Mouse (Mus musculus): ENCODE measurements around the gene Pde6h. TPM values are rescaled to one million over a fixed set of nuclear protein-coding genes. Genes with fewer than 3 reads are reported as not detected.
A peak's percentile ranks its signal among the peaks of the same experiment; 100 is the strongest.

Pde6h gene
- total and polyA plus RNA-seq, 3 experiments = 0.08 TPM; not detected in 2

GRCm38 (mm10) chr6:136922080-136922479, 1.6 kb upstream of the Pde6h start, which contains the start of gene Erp27:
Erp27 (minus strand) TSS chr6:136922180.
- H3K9ac ChIP-seq (ENCODE audit: control insufficient read depth, low read depth, low read length, poor library complexity, severe bottlenecking) = no peak within 1 kb of the TSS
- H3K27ac ChIP-seq (ENCODE audit: control insufficient read depth, low read depth, low read length) = no peak within 1 kb of the TSS
- H3K79me2 ChIP-seq (ENCODE audit: control insufficient read depth, insufficient read depth, low read length, poor library complexity) = no peaks in the 10 kb centered on the region
- H3K4me1 ChIP-seq (ENCODE audit: control insufficient read depth in 1 of 2, insufficient read depth in 2 of 2, low read length in 2 of 2) = no peaks in the 10 kb centered on the region
- H3K36me3 ChIP-seq (ENCODE audit: control insufficient read depth in 1 of 2, insufficient read depth in 2 of 2, low read length in 2 of 2) = peaks cover 0 to 3% of the 10 kb centered on the region in 2 experiments; a peak in 1 of 4 replicates
- H3K9me3 ChIP-seq (replicated peaks; ENCODE audit: insufficient read depth, low read length) = no peaks in the 10 kb centered on the region
- H3K4me3 ChIP-seq (ENCODE audit: control insufficient read depth in 1 of 2, insufficient read depth in 1 of 2, low read depth in 2 of 2, low read length in 2 of 2) = no peak within 1 kb of the TSS
- no peaks in the 10 kb centered on the region for H3K27me3 ChIP-seq (ENCODE audit: control insufficient read depth in 1 of 2, insufficient read depth in 2 of 2, low read length in 2 of 2)
- DNase-seq (ENCODE audit: low read depth, low spot score) = no peak
- TF ChIP-seq KAT2A (conservative IDR thresholded peaks at IDR 0.05; ENCODE audit: low read depth, low read length) (no peak), MXI1 (IDR thresholded peaks at IDR 0.05; ENCODE audit: low read depth, low read length) (no peak), POLR2AphosphoS2 (IDR thresholded peaks at IDR 0.05; ENCODE audit: low read length) (0 out of 2 replicates have a peak, but pooled peaks have one; percentile 15), CHD2 (IDR thresholded peaks at IDR 0.05; ENCODE audit: low read length) (no peak)

GRCm38 (mm10) chr6:136922871-136923270, 761 bp upstream of the Pde6h start:
- no peaks in the 10 kb centered on the region for H3K4me1 ChIP-seq (ENCODE audit: control insufficient read depth in 1 of 2, insufficient read depth in 2 of 2, low read length in 2 of 2)
- H3K9me3 ChIP-seq (replicated peaks; ENCODE audit: insufficient read depth, low read length) = no peaks in the 10 kb centered on the region
- H3K27ac ChIP-seq (ENCODE audit: control insufficient read depth, low read depth, low read length) = no peak overlapping the region
- H3K4me3 ChIP-seq (ENCODE audit: control insufficient read depth in 1 of 2, insufficient read depth in 1 of 2, low read depth in 2 of 2, low read length in 2 of 2) = no peak overlapping the region
- H3K27me3 ChIP-seq (ENCODE audit: control insufficient read depth in 1 of 2, insufficient read depth in 2 of 2, low read length in 2 of 2) = no peaks in the 10 kb centered on the region
- TF ChIP-seq HCFC1 (IDR thresholded peaks at IDR 0.05; ENCODE audit: low read depth, low read length) = no peak
- no peak for TF ChIP-seq CHD2 (IDR thresholded peaks at IDR 0.05; ENCODE audit: low read length)
- no peak for TF ChIP-seq ZKSCAN1 (IDR thresholded peaks at IDR 0.05; ENCODE audit: low read depth, low read length)
- no peak for TF ChIP-seq MYB (IDR thresholded peaks at IDR 0.05; ENCODE audit: low read depth, low read length)
- no peak for TF ChIP-seq EP300 (IDR thresholded peaks at IDR 0.05; ENCODE audit: low read depth in 1 of 2, low read length in 2 of 2)
- TF ChIP-seq NELFE (IDR thresholded peaks at IDR 0.05; ENCODE audit: low read depth, low read length) = no peak
- TF ChIP-seq CTCF (IDR thresholded peaks at IDR 0.05 in 2 of 3, conservative IDR thresholded peaks at IDR 0.05 in 1 of 3; ENCODE audit: control insufficient read depth in 1 of 3, insufficient read depth in 1 of 3, low read depth in 2 of 3, low read length in 3 of 3, poor library complexity in 1 of 3, severe bottlenecking in 1 of 3) = no peak
- TF ChIP-seq E2F4 (IDR thresholded peaks at IDR 0.05; ENCODE audit: borderline replicate concordance, low read depth, low read length) = no peak
- TF ChIP-seq ELF1 (IDR thresholded peaks at IDR 0.05; ENCODE audit: low read depth, low read length) = no peak
- H3K79me2 ChIP-seq (ENCODE audit: control insufficient read depth, insufficient read depth, low read length, poor library complexity) = no peaks in the 10 kb centered on the region
- H3K36me3 ChIP-seq (ENCODE audit: control insufficient read depth in 1 of 2, insufficient read depth in 2 of 2, low read length in 2 of 2) = peaks cover 0 to 4% of the 10 kb centered on the region in 2 experiments; a peak in 1 of 4 replicates
- no peak for DNase-seq (ENCODE audit: low read depth, low spot score)
- H3K9ac ChIP-seq (ENCODE audit: control insufficient read depth, low read depth, low read length, poor library complexity, severe bottlenecking) = no peak overlapping the region

GRCm38 (mm10) chr6:136925049-136925448, 1.4 kb downstream of the Pde6h start:
- Histone ChIP-seq H3K36me3 (ENCODE audit: control insufficient read depth in 1 of 2, insufficient read depth in 2 of 2, low read length in 2 of 2) (peaks cover 0 to 4% of the 10 kb centered on the region in 2 experiments; a peak in 1 of 4 replicates), H3K9me3 (replicated peaks; ENCODE audit: insufficient read depth, low read length) (no peaks in the 10 kb centered on the region), H3K27ac (ENCODE audit: control insufficient read depth, low read depth, low read length) (no peak overlapping the region), H3K4me3 (ENCODE audit: control insufficient read depth in 1 of 2, insufficient read depth in 1 of 2, low read depth in 2 of 2, low read length in 2 of 2) (no peak overlapping the region), H3K79me2 (ENCODE audit: control insufficient read depth, insufficient read depth, low read length, poor library complexity) (no peaks in the 10 kb centered on the region), H3K27me3 (ENCODE audit: control insufficient read depth in 1 of 2, insufficient read depth in 2 of 2, low read length in 2 of 2) (no peaks in the 10 kb centered on the region), H3K4me1 (ENCODE audit: control insufficient read depth in 1 of 2, insufficient read depth in 2 of 2, low read length in 2 of 2) (no peaks in the 10 kb centered on the region), H3K9ac (ENCODE audit: control insufficient read depth, low read depth, low read length, poor library complexity, severe bottlenecking) (no peak overlapping the region)
- no peak for DNase-seq (ENCODE audit: low read depth, low spot score)
- no peak for TF ChIP-seq HCFC1 (IDR thresholded peaks at IDR 0.05; ENCODE audit: low read depth, low read length)
- no peak for TF ChIP-seq ETS1 (IDR thresholded peaks at IDR 0.05; ENCODE audit: low read depth, low read length)
- no peak for TF ChIP-seq MAX (IDR thresholded peaks at IDR 0.05; ENCODE audit: low read length)

Data from MEL (cell line).